Mouse (Mus musculus) left cerebral cortex, adult 2 months (tissue): ENCODE measurements around the gene Gpsm2. TPM values are rescaled to one million over a fixed set of nuclear protein-coding genes. Genes with fewer than 3 reads are reported as not detected.

Source experiments
- DNase-seq, 2 experiments: peaks; one replicate each; pipeline ENCODE4 v3.0.0; 2021 to 2022; ENCODE audit warnings: low spot score in 2 of 2, mixed read lengths in 1 of 2; ENCODE audit errors: extremely low spot score in 1 of 2
- H3K27ac ChIP-seq: fragments of 200-600 bp; 2 replicates; pipeline ENCODE4 v1.8.1; 2022
- H3K4me3 ChIP-seq: fragments of 200-600 bp; 2 replicates; pipeline ENCODE4 v1.8.1; 2022
- CTCF ChIP-seq: fragments of 200-600 bp; IDR thresholded peaks from 2 replicates; pipeline ENCODE4 v1.8.1; 2022; ENCODE audit warnings: antibody characterized with exemption, mild to moderate bottlenecking, moderate library complexity
- intact Hi-C: fragments of 180-260 bp; cut with DNase I; formaldehyde crosslinking; loops from one replicate; pipeline ENCODE4 v1.15.1; 2025
- long read RNA-seq, 2 experiments: library from polyadenylated mRNA; stranded (forward); transcript quantifications; one replicate each; pipeline ENCODE4 v2.0.0; 2021; ENCODE audit warnings: borderline mapping rate in 2 of 2
- total RNA-seq, 2 experiments: library from RNA; stranded (reverse); gene quantifications; 2 replicates each; pipeline ENCODE4 v1.2.3; 2021

Gene Gpsm2
- 10 to 100 TPM; 12.2 to 13.5 TPM for total RNA-seq
- long read RNA-seq, experiment 1, transcript Gpsm2-201 (15 exons, 3,498 nt) = major isoform, 15 of 17 reads
- long read RNA-seq, experiment 1, partial matches to known transcripts = 1 of 17 reads
- long read RNA-seq, experiment 1, other reads (novel, unspliced or antisense) = 1 of 17 reads
- long read RNA-seq, experiment 2, transcript Gpsm2-201 (15 exons, 3,498 nt) = major isoform, 11 of 17 reads
- long read RNA-seq, experiment 2, partial matches to known transcripts = 1 of 17 reads
- long read RNA-seq, experiment 2, other reads (novel, unspliced or antisense) = 5 of 17 reads

DNA sequence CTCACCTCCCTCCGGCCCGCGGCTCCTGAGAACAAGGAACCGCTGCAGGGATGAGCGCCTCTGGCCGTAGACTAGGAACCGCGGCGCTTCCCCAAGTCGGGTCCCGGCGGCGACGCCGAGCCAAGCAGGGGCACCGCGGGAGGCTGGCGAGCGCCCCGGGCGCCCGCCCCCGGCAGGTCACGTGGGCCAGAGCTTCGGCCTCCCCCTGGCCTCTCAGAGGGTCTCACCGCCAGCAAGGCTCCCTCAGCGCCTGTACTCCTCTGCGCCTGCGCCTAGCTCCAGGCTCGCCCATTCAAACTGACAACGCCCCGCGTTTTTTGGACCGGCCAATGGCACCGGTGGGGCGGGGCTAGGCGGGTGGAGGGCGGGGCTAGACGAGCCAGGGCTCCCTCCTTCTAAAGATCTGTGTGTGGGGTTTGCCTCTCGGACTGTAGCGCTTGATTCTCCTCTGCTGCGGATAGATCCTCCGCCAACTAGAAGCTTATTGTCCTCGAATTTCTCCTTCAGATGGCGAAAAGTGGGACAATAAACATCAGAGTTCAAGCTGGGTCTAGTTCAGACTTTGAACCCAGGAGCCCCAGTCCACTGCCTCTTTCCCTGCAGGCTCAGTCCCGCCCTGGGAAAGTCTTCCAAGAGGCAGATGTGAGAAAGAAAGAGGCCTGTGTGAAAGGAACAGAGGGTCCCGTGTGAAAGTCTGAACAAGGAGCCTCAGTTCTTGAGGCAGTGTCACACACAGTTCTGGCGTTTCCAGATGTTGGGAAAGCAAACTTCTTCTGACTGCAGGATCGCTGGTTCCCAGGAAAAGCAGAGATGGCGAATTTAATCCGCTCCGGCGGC, at the start of gene Gpsm2:
Gene Gpsm2, minus strand, starts transcription at position 274 of the 837 bp plus-strand sequence.
- peak; percentile 95 for DNase-seq
- TF ChIP-seq CTCF = no peak
- Histone ChIP-seq H3K4me3 (peak within 1 kb of the TSS; percentile 83), H3K27ac (peak within 1 kb of the TSS; percentile 74)
- intact Hi-C loops = loop anchor here (2.0 to 5.0 kb wide), 2 partner anchors 49 to 185 kb away; no protein-coding TSS in a partner anchor

DNA sequence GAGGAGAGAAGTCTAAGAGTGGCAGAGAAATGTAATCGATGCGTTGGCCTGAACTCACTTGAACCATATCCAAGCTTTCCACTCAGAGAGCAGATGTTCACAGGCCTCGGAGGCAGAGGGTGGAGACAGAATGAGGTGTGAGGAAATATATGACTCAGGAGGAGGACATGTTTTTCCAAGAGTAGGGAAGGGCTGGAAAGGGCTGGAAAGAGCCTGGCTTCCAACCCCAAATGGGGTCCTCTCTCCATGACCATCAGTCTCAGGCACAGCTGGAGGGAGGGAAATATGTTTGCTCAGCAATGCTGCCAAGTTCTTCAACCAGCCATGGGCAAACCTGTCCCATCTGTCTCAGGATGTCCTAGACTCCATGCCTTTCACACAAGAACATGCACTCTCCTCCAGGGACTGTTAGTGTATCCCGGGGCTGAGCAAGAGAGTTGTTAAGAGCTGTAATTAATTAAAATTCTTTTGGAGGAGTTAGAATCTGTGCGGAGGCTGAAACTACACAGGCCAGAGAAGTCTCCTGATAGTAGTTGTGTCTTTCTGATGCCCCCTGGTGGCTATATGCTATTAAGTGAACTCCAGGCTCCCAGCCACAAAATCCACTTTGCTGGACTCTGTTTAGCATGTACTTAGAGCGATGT, 48.7 kb upstream of the Gpsm2 start:
- no peak overlapping the region for H3K4me3 ChIP-seq
- peak; percentile 83 for TF ChIP-seq CTCF
- H3K27ac ChIP-seq = no peak overlapping the region
- intact Hi-C loops = loop anchor here (1.0 to 2.0 kb wide), 2 partner anchors 48 to 70 kb away; partner anchors contain the start of gene Gpsm2
- DNase-seq = peak; percentile 49 to 62

DNA sequence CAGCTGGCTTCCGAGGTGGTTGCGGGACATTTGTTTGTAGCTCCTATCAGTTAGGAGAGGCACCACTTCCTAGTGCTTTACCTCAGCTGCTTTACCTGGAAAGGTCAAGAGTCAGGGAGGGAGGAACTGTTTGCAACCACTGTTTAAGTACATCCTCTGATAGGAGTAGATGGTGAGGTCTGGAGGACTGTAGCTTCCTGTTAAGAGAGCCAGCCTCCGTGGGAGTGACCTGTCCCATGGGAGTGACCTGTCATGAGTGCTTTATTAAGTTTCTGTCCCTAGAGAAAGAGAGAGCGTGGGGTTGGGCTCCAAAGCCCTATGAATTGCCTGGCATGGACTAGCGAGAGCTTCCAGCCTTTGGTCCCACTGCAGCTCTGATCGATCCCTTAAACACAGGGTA, 47.4 kb upstream of the Gpsm2 start:
- TF ChIP-seq CTCF = no peak
- intact Hi-C loops = no loop called here
- DNase-seq = no peak
- Histone ChIP-seq H3K4me3 (no peak overlapping the region), H3K27ac (no peak overlapping the region)

DNA sequence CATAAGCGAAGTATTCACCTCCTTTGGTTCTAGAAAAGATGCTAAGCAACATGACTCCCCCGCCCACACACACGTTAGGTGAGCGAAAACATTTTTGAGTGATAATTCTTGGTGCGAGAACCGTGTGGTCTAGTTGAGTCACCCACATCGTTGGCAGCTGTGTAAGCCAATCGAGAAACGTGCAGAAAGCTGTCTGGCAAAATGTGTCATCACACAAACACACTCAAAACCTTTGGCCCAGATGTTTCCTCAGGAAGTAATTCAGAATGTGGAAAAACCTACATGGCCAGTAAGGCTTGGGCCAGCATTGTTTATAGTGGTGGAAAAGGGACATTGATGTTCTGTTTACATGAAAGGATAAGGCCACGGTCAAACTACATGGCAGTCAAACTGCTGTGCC, 45.3 kb upstream of the Gpsm2 start:
- no peak for DNase-seq
- no peak overlapping the region for H3K27ac ChIP-seq
- no peak overlapping the region for H3K4me3 ChIP-seq
- intact Hi-C loops = no loop called here
- no peak for TF ChIP-seq CTCF

DNA sequence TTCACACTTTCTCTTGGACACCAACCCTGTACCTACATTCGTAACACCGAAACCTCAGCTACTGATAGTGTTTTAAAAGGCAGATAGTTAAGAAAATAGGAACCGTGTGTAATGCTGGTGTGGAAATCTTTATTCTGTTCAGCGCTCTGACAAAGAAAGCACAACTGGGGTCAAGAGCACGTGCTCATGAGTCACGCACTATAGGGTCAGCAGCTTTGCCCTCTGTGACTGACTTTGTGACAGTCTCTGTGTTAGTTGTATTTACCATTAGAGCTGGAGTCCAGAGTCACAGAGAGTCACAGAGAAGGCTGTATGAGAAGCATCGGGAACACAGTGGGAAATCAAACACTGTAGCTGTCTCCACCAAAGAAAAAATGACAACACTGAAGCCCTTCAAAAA, 44.8 kb upstream of the Gpsm2 start:
- intact Hi-C loops = no loop called here
- no peak for TF ChIP-seq CTCF
- no peak for DNase-seq
- Histone ChIP-seq H3K27ac (no peak overlapping the region), H3K4me3 (no peak overlapping the region)

DNA sequence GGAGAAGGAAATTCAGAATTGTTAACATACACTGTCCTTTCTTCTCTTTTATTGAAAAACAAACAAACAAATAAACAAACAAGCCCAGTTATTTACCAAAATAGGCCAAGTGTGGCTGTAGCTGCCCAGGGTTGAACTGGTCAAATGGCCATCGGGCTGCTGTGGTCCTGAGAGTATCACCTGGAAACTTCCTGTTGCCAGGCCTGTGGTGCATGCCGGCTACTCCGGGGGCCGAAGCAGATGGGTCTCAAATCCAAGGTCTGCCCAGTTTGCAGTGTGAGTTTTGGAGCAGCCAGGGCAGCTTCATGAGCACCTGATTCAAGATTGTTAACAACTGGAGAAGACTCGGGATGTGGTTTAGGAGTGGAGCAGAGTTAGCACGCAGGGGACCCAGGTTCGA, 43.4 kb upstream of the Gpsm2 start:
- H3K4me3 ChIP-seq = no peak overlapping the region
- intact Hi-C loops = no loop called here

DNA sequence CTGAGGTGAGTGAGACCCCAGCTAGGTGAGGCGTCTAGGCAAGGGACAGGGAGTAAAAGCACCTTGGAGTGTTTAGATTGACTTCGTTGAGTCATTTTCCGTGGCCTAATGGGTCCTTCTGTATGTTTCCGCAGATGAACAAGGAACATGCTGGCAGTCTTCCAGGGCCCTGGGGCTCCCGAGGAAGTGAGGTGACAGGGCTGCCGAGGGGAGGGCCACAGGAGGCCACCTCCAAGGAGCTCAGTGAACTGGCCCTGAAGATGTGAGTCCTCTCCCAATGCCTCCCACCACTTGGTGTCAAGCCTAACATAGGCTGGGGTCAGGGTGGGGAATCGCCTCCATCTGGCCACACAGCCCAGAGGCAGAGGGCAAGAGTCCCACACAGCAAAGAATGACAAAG, 42.9 kb upstream of the Gpsm2 start:
- no peak for DNase-seq
- no peak for TF ChIP-seq CTCF
- Histone ChIP-seq H3K4me3 (no peak overlapping the region), H3K27ac (no peak overlapping the region)
- intact Hi-C loops = no loop called here

More for the DNA sequence above, 43.4 kb upstream of the Gpsm2 start:
- H3K27ac ChIP-seq = no peak overlapping the region
- TF ChIP-seq CTCF = no peak
- DNase-seq = no peak

DNA sequence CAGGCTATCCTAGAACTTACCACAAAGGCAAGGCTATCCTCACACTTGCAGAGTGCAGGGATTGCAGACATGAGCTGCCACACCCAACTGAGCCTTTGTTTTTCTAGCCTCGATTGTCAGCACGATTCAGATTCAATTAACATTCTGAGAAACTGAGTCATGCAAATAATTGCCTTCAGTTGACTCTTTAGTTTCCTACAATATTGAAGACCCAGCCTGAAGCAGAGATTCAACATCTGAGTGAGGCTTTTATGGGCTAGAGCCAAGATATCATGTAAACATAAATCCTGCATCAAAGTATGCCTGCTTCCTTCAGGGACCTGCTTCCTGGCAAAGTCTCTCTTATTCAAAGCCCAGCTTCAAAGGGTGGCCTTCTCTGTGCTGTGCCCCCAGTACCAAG, 41.6 kb upstream of the Gpsm2 start:
- no peak for TF ChIP-seq CTCF
- no peak for DNase-seq
- intact Hi-C loops = no loop called here
- Histone ChIP-seq H3K4me3 (no peak overlapping the region), H3K27ac (peak overlapping the region; percentile 50)

DNA sequence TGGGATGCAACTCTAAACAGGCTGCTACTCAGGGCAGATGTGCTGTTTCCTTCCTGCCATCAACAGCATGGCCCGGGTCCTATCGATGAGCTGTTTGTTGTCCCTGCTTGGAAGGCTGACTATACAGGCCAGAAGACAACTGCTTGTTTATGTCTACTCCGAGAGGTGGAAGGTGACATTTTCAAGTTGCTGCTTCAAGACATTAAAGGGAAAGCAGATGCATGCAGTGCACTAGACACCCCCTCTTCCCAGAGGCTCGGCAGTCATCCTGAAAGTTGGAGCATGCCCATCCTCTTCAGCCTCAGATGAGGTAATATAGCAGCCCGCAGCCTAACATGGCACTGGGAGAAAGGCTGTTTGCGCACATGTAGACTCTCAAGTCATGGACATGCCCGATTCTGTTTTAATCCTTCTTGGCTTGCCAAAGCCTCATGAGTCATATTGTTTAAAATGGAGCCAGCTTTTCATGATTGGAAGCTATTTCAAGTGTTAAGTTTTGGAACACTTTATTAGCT, 40.5 kb upstream of the Gpsm2 start:
- Histone ChIP-seq H3K27ac (peak overlapping the region; percentile 48; the same call in 1 of the 2 replicates), H3K4me3 (no peak overlapping the region)
- DNase-seq = peak; percentile 14 to 45
- intact Hi-C loops = no loop called here
- no peak for TF ChIP-seq CTCF

DNA sequence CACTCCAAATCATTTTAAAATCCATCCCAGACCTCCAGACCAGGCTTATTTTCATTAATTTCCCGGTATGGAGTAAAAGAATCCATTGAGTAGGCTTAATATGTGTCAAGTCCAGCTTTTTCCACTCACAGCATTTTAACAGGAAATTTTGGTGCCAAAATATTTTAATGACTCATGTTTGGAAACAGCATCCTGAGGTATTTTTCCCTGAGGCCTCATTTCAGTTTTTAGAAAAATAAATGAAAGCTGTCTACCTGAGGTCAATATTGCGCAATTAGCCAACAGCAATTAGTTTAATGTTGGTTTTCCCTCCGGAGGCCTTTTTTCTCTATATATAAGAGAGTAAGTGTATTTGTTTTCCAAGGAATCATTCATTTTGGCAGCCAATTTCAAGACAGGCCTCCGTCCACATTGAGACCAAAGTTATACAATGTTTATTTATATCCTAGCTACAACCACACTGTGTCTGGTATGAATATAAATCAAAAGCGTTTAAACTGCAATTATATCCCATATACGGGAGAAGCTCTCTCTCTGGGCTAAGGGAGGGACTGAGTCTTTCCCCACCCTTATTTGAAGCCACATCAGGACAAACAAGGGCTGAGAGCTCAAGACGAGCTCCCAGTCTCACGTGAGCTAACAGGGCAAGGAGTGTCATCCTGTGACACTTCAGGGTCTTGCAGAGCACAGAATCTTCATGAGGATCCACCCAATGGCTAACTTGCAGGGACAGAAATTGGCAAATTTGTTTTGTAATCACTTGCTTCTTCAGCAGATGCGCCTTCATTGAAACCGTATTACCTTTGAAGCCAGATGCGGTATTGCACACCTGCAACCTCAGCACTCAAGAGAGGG, 37.7 kb upstream of the Gpsm2 start:
- DNase-seq = no peak
- TF ChIP-seq CTCF = no peak
- intact Hi-C loops = no loop called here
- H3K27ac ChIP-seq = 0 out of 2 replicates have a peak overlapping the region, but pooled peaks have one; percentile 12
- no peak overlapping the region for H3K4me3 ChIP-seq

DNA sequence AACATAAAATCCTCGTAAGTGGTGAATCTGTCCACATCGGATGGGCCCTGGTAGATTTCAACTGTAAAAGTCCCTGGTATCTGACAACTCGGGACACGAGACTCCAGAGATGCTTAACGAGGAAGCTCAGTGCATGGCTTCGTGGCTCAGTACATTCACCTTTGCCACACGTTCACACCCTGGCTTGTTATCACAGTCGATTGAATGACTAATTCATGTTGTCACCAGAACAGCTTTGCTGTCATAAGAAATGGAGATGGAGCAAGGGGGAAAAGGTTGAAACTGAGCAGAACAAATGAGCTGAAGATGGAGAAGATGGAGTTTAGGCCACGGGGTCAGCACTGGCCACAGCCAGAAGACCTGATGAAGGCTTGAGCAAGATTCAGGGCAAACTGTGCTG, 35.5 kb upstream of the Gpsm2 start:
- no peak overlapping the region for H3K27ac ChIP-seq
- H3K4me3 ChIP-seq = no peak overlapping the region
- intact Hi-C loops = no loop called here
- no peak for TF ChIP-seq CTCF
- DNase-seq = no peak
